Mouse (Mus musculus): Measurements from ENCODE around the gene Dab2ip.

Gene Dab2ip

DNA sequence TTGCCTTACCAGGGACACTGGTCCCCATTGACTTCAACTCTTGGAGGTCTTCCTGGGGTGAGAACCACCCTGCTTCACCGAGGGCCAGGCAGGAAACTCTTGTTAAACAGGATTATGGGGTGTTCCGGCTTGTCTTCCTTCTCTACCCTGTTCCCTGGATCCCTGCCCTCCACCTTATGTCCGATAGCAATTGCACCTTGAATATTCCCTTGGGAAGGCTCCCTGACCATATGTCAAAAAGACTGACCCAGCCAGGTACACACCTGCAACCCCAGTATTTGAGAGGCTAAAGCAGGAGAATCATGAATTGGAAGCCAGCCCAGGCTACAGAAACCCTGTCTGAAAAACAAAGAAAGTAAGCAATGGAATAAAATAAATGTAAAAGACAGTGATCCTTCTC, 40.8 kb downstream of the Dab2ip start:
- DNase-seq: no peak

DNA sequence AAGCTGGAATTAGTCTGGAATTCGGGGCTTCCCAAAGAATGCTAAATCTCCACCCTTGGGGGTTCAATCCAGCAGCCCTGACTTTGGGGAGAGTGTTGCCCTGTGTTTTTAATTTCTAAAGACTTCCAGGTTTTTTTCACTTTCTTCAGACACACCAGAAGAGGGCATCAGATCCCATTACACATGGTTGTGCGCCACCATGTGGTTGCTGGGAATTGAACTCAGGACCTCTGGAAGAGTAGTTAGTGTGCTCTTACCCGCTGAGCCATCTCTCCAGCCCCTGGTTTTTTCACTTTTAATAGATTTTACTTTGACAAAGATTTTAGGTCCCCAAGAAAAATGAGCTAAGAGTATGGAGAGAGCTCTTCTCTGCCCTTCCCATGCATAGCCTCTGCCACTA, 43.6 kb downstream of the Dab2ip start:
- DNase-seq: no peak

DNA sequence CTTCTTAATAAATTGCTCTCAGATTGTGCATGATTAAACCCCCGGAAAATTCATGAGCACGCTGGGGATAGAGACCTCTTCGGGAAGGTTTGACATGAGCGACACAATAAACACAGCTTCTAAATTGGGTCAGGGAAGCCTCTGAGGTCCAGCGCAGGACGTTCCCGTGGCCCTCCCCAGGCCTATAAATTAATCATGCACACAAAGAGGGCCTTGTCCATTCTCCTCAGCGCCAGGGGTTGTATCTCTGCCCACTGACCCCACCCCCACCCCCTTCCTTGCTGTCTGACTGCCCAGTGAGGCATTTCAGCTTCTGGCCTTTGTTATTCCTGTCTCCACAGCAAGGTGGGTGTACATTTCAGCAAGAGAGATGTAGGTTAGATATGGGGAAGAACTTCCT, 49.4 kb downstream of the Dab2ip start:
- no peak for DNase-seq

GRCm38 (mm10) chr2:35608856-35609255, 50.8 kb downstream of the Dab2ip start:
- no peak for DNase-seq

DNA sequence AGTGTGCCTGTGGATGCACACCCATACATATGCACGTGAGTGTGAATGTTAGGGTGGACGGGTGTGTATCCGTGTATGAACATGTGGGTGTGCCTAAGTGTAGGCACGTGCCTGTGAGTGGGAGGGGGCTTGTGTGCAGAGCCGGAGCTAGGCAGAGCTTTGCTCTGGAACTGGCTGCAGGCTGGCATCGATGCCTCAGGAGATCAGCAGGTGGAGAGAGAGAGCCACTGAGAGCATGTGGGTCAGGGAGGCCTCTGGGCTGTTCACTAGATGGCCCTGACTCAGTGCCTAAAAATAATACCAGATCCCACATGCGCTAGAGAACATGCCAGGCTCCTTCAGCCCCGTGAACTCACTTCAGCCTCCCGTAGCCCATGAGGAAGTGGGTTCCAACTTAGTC, 51.3 kb downstream of the Dab2ip start:
- DNase-seq: peak; percentile 47

GRCm38 (mm10) chr2:35610168-35610951, 52.3 kb downstream of the Dab2ip start:
- DNase-seq: peak; percentile 54

- no peak for DNase-seq
Observed at GRCm38 (mm10) chr2:35610976-35611375, 52.9 kb downstream of the Dab2ip start.

DNA sequence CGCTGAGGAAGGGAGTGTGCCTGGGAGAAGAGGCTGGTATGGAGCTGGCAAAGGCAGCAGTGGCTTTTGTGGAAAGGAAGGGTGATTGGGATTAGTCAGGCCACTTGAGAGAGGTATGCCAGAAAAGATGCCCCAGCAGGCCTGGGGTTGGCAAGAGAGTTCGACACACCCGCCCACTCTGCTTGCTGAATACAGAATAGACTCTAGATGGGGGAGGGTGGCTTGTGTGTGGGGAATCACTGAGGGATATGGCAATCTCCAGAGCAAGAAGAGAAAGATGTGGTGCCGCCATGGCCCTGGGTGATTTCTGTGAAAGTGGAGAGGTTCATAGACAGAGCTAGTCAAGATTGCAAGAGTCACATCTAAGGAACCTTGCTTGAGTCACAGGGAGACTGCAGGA, 53.6 kb downstream of the Dab2ip start:
- no peak for DNase-seq

- no peak for DNase-seq
Observed at GRCm38 (mm10) chr2:35612297-35612696, 54.2 kb downstream of the Dab2ip start.

DNA sequence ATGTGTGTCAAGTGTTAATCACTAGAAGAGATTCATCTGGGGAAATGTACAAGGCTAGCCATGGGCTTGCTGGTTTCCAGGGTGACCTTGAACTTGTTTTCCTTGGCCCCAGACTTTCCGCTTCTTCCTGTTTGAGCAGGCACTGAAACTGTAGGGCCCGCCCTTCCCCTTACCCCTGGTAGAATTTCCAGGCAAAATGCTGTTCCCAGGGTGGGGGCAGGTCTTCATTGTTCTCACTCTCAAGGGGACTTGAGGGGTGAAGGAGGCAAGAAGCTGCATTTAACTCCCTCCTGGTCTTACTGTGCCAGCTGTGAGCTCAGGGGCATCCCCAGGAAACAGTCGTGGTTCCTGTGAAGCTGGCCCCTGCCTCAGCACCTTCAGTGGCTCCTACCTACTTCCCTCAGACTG, 55.9 kb downstream of the Dab2ip start:
- DNase-seq: peak; percentile 63

- DNase-seq: peak; percentile 42
Observed at GRCm38 (mm10) chr2:35614411-35614810, 56.3 kb downstream of the Dab2ip start.

GRCm38 (mm10) chr2:35615366-35615765, 57.3 kb downstream of the Dab2ip start:
- DNase-seq: no peak

GRCm38 (mm10) chr2:35615977-35616376, 57.9 kb downstream of the Dab2ip start:
- no peak for DNase-seq

DNA sequence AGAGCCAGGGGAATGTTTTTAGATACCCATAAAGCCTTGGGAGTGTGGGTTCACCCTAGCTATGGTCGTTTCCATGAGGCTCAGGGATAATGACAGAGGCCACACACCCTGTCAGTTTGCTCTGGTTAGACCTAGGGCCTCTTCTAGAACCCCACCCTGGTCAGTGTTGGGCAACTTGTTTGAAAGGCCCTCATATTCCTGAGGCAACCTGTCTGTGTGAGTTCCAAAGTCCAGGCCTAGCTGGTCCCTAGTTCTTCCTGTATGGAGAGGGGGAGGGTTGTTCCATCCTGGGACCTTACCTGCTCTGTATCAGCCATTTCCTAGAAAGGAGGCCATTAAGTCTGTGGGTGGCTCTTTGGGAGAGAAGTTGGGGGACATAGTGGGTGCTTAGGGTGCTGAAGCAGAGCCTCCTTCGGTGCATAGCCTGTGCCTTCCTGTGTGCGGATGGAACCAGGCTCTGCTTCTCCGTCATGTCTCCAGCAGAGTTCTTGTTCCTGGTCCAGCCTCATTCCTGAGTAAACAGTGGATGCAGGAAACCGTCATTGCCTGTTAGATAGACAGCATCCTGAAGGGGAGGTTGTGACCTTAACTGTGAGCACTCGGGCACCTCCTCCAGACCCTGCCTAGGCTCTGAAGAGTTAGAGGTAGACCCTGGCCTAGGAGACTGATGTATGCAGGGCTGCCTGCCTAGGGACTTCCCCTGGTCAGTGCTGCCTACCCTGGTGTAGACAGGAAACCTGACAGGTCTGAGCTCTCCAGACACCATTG, 59.0 kb downstream of the Dab2ip start:
- DNase-seq: peak; percentile 61

DNA sequence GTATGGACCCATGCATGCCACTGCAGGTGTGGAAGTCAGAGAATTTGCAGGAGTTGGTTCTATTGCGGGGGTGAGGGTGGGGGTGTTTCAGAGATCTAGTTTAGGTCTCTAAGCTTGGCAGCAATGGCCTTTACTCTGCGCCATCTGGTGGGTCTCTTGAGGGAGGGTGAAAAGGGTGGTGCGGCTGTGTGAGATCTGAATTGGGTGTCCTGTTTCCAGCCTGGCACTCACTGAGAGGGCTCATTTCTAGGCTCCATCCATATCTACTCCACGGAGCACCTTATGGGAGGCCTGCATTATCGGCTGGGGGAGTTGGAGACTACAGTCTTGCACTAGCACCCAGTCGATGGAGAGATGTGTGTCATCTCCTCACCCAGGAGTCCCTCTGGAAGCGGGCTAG, 60.9 kb downstream of the Dab2ip start:
- DNase-seq: no peak

GRCm38 (mm10) chr2:35619532-35619931, 61.5 kb downstream of the Dab2ip start:
- no peak for DNase-seq

GRCm38 (mm10) chr2:35620364-35621224, 62.5 kb downstream of the Dab2ip start:
- DNase-seq: no peak

DNA sequence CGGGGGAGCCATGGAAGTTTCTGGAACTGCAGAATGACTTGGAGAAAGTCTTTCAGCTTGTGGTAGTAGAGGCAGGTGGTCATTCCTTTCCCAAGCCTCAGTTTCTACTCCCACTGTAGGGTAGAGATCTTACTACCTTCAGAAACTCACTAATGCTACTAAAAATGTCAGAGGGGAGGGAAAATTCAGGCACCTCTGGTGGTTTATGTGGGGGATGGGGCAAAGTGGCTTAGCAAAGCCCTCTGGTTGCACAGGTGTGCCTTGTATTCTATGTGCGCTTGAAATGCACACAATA, 63.1 kb downstream of the Dab2ip start:
- no peak for DNase-seq

GRCm38 (mm10) chr2:35621796-35622195, 63.7 kb downstream of the Dab2ip start:
- DNase-seq: peak; percentile 73

GRCm38 (mm10) chr2:35622261-35623103, 64.4 kb downstream of the Dab2ip start:
- no peak for DNase-seq

DNA sequence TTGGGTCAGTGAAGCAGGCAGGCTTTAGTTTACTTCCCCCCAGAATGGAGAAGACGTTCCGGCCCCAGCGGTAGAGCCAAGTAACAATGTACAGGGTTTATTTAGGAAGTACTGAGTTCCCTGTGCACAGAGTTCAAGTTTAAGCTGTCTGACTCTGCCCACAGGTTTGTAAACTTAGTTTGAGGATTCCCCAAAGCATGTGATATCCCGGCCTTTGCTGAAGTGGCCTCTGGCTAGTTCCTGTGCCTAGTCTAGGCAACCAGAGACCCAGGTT, 65.0 kb downstream of the Dab2ip start:
- DNase-seq: no peak

GRCm38 (mm10) chr2:35623431-35624148, 65.5 kb downstream of the Dab2ip start:
- peak; percentile 35 for DNase-seq

Data from lung, postnatal 36 days (tissue).